Mouse (Mus musculus) large intestine, adult 2 months (tissue): Measurements from ENCODE around the gene Notch4. TPM values are rescaled to one million over a fixed set of nuclear protein-coding genes. Genes with fewer than 3 reads are reported as not detected.

Experiments used
- polyA plus RNA-seq: library from polyadenylated mRNA; depleted of rRNA; stranded (reverse); fragments of >200 nt; gene quantifications from 2 replicates; pipeline ENCODE4 v1.2.3, GENCODE M21; 2012; rRNA removed

The Notch4 gene
- polyA plus RNA-seq, 1 experiment: 4.1 TPM

Other genes starting within 250 kb of the Notch4 start
- gene H2-Eb2, start 238.6 kb upstream of the Notch4 start, polyA plus RNA-seq: 2.6 and 3.1 TPM in 2 replicates
- 48.4 and 121 TPM in 2 replicates for gene Btnl2, start 209.4 kb upstream of the Notch4 start, polyA plus RNA-seq
- 81.1 and 155 TPM in 2 replicates for gene Btnl1, start 187.1 kb upstream of the Notch4 start, polyA plus RNA-seq
- 0.64 and 1.3 TPM in 2 replicates for gene BC051142, start 165.4 kb upstream of the Notch4 start, polyA plus RNA-seq
- gene Btnl4, start 87.0 kb upstream of the Notch4 start, polyA plus RNA-seq: 55.9 and 102 TPM in 2 replicates
- 115 and 205 TPM in 2 replicates for gene Btnl6, start 46.9 kb upstream of the Notch4 start, polyA plus RNA-seq
- 11.2 and 11.8 TPM in 2 replicates for gene Gpsm3, start 25.5 kb downstream of the Notch4 start, polyA plus RNA-seq
- 34.5 and 44.4 TPM in 2 replicates for gene Pbx2, start 27.0 kb downstream of the Notch4 start, polyA plus RNA-seq
- gene Ager, start 33.6 kb downstream of the Notch4 start, polyA plus RNA-seq: 1.9 and 2.1 TPM in 2 replicates
- 171 and 173 TPM in 2 replicates for gene Rnf5, start 39.4 kb downstream of the Notch4 start, polyA plus RNA-seq
- 255 and 267 TPM in 2 replicates for gene Agpat1, start 40.0 kb downstream of the Notch4 start, polyA plus RNA-seq
- gene Egfl8, start 51.7 kb downstream of the Notch4 start, polyA plus RNA-seq: 1.7 and 2.2 TPM in 2 replicates
- 31.1 and 35.8 TPM in 2 replicates for gene Ppt2, start 64.2 kb downstream of the Notch4 start, polyA plus RNA-seq
- gene Prrt1, start 65.3 kb downstream of the Notch4 start, polyA plus RNA-seq: 4.5 and 5.7 TPM in 2 replicates
- gene Fkbpl, start 80.5 kb downstream of the Notch4 start, polyA plus RNA-seq: 3.7 and 4.7 TPM in 2 replicates
- 61.0 and 64.1 TPM in 2 replicates for gene Atf6b, start 82.9 kb downstream of the Notch4 start, polyA plus RNA-seq
- gene Tnxb, start 106.3 kb downstream of the Notch4 start, polyA plus RNA-seq: 11.0 and 13.3 TPM in 2 replicates
- 32.9 and 44.2 TPM in 2 replicates for gene C4b, start 179.6 kb downstream of the Notch4 start, polyA plus RNA-seq
- 0.05 TPM in 1 of 2 replicates, not detected in the other for gene Cyp21a1, start 240.3 kb downstream of the Notch4 start, polyA plus RNA-seq